ENCODE assay signal across 8 mouse cellular contexts in the genomic region with DNA sequence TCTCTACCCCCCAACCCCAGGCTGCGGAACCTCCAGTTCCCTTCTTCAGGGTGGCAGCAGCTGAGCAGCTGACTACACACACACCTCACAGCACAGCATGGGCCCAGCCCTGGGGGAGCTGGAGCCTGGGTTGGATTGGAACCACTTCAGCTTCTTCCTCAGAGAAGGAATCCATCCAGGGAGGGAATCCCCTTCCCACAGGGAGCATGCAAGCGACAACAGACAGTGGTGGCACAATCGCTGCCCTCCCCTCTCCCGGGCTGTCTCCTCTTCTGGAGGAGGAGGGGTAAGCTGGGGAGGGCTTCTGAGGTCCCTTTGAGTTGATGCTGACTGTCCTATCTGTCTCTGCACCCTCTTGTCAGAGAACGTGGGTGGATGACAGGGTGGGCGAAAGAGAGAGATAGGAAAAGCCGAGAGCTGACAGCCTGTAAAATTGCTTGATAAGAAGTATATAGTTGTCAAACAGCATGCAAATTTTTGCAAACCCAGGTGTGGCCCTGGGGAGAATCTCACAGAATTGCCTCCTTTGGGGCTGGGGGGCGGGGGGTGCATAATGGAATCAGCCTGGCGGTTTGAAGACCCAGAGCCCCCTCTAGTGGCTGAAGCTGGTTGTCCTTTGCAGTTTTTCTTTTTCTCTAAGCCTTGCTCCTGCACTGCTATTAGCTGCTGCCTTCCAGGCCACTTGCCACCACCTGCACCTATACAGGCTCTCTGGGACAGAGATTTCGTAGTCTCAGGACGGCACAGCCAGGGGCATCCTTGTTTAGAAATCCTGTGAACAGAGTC. TPM values are rescaled to one million over a fixed set of nuclear protein-coding genes. Genes with fewer than 3 reads are reported as not detected.
DNase-seq lines count a peak whose midpoint lies in the region; ATAC-seq and TF ChIP-seq lines count a peak whose summit lies in the region.

No protein-coding gene starts in this region.

- H3K9ac ChIP-seq in hindbrain, embryonic 12.5 days: peak overlapping the region; percentile 41; the same call in 1 of the 2 replicates
- H3K9ac ChIP-seq in midbrain, embryonic 11.5 days (ENCODE audit: low read length): no peak overlapping the region

- no peaks in the 10 kb centered on the region for H3K4me1 ChIP-seq in embryonic fibroblast, embryonic 13.5 days (ENCODE audit: control insufficient read depth, insufficient read depth, low read length)
- peaks cover 23% of the 10 kb centered on the region for H3K4me1 ChIP-seq in hindbrain, embryonic 12.5 days
- peaks cover 7% of the 10 kb centered on the region; the same call in 1 of the 2 replicates for H3K4me1 ChIP-seq in midbrain, embryonic 11.5 days (ENCODE audit: control insufficient read depth, insufficient read depth, low read length)
- peaks cover 28% of the 10 kb centered on the region; the same call in 1 of the 2 replicates for H3K4me1 ChIP-seq in spleen, adult 2 months (ENCODE audit: control insufficient read depth, insufficient read depth, insufficient read length)

- H3K36me3 ChIP-seq in hindbrain, embryonic 12.5 days: no peaks in the 10 kb centered on the region
- no peaks in the 10 kb centered on the region for H3K36me3 ChIP-seq in midbrain, embryonic 11.5 days (ENCODE audit: control insufficient read depth, insufficient read depth, low read length)
- H3K36me3 ChIP-seq in spleen, adult 2 months (ENCODE audit: control insufficient read depth, insufficient read depth, low read length): no peaks in the 10 kb centered on the region

- 0 out of 2 replicates have a peak, but pooled peaks have one; percentile 14 for TF ChIP-seq CTCF in embryonic fibroblast, embryonic 13.5 days (IDR thresholded peaks at IDR 0.05; ENCODE audit: borderline replicate concordance, insufficient read depth, low read length)
- TF ChIP-seq CTCF in spleen, adult 2 months (IDR thresholded peaks at IDR 0.05; ENCODE audit: extremely low read depth, insufficient read depth, insufficient read length, insufficient replicate concordance): peak; percentile 79; the same call in 1 of the 2 replicates

- ATAC-seq in hindbrain, embryonic 12.5 days (ENCODE audit: low FRiP score): peak; percentile 38; the same call in 1 of the 2 replicates
- ATAC-seq in midbrain, embryonic 11.5 days (ENCODE audit: low FRiP score): peak; percentile 38; the same call in 1 of the 2 replicates

- no peak for TF ChIP-seq POLR2A in embryonic fibroblast, embryonic 13.5 days (IDR thresholded peaks at IDR 0.05; ENCODE audit: low read depth, low read length)
- TF ChIP-seq POLR2A in spleen, adult 2 months (IDR thresholded peaks at IDR 0.05; ENCODE audit: low read depth, low read length): no peak

- peak overlapping the region; percentile 29; the same call in 1 of the 2 replicates for H3K4me2 ChIP-seq in hindbrain, embryonic 12.5 days (replicated peaks)
- no peak overlapping the region for H3K4me2 ChIP-seq in midbrain, embryonic 11.5 days

- intact Hi-C loops in left cerebral cortex, postnatal 36 days (cut with DNase I): loop anchor here (1.0 to 5.0 kb wide), 3 partner anchors 59 to 407 kb away; a partner anchor contains a TSS

- no peak overlapping the region for H3K4me3 ChIP-seq in embryonic fibroblast, embryonic 13.5 days (ENCODE audit: insufficient read depth, low read length)
- no peak overlapping the region for H3K4me3 ChIP-seq in hindbrain, embryonic 12.5 days
- H3K4me3 ChIP-seq in midbrain, embryonic 11.5 days (ENCODE audit: low read depth, low read length): no peak overlapping the region
- peak overlapping the region; percentile 9; the same call in 1 of the 2 replicates for H3K4me3 ChIP-seq in spleen, adult 2 months (ENCODE audit: extremely low read depth, insufficient read depth, insufficient read length)

- WGBS in hindbrain, embryonic 12.5 days: 23% methylated on average over 11 of the region's 11 CpGs
- 23% methylated on average over 11 of the region's 11 CpGs for WGBS in midbrain, embryonic 11.5 days
- 24% methylated on average over 11 of the region's 11 CpGs for WGBS in spleen, adult 2 months

- DNase-seq in gastrocnemius, postnatal 10 days: peak; percentile 66
- DNase-seq in gastrocnemius, postnatal 25 days: no peak
- DNase-seq in adrenal gland, adult 2 months: peak; percentile 51
- DNase-seq in left cerebral cortex, postnatal 36 days (ENCODE audit: low spot score in 2 of 2): peak; percentile 60 to 75
- peak; percentile 96 for DNase-seq in midbrain, embryonic 11.5 days (ENCODE audit: low spot score, missing footprints)
- DNase-seq in spleen, adult 2 months (ENCODE audit: low read depth in 1 of 2, low spot score in 2 of 2): peak; percentile 71

- 0 out of 2 replicates have a peak, but pooled peaks cover 4% of the 10 kb centered on the region for H3K27me3 ChIP-seq in hindbrain, embryonic 12.5 days
- H3K27me3 ChIP-seq in midbrain, embryonic 11.5 days (ENCODE audit: control insufficient read depth, insufficient read depth, low read length): no peaks in the 10 kb centered on the region
- H3K27me3 ChIP-seq in spleen, adult 2 months (ENCODE audit: control insufficient read depth, insufficient read depth, low read length): no peaks in the 10 kb centered on the region

- H3K9me3 ChIP-seq in hindbrain, embryonic 12.5 days (replicated peaks): no peaks in the 10 kb centered on the region; the same call in 1 of the 2 replicates
- no peaks in the 10 kb centered on the region for H3K9me3 ChIP-seq in midbrain, embryonic 11.5 days (ENCODE audit: control insufficient read depth, low read length)

- H3K27ac ChIP-seq in embryonic fibroblast, embryonic 13.5 days (ENCODE audit: insufficient read depth, low read length): no peak overlapping the region
- no peak overlapping the region for H3K27ac ChIP-seq in hindbrain, embryonic 12.5 days
- no peak overlapping the region for H3K27ac ChIP-seq in midbrain, embryonic 11.5 days (ENCODE audit: low read depth, low read length)
- H3K27ac ChIP-seq in spleen, adult 2 months (ENCODE audit: insufficient read depth, low read length): no peak overlapping the region

RNA-seq across cellular contexts. Expression of a gene that starts 16.8 kb away (rescaled TPM):
- total RNA-seq in gastrocnemius, postnatal 10 days (2021): 10 to 100 TPM; 51.5 to 68.8 TPM
- total RNA-seq in gastrocnemius, postnatal 25 days (2021): 10 to 100 TPM; 43.2 to 43.7 TPM
- 10 to 100 TPM; 43.0 to 52.0 TPM for total RNA-seq in adrenal gland, adult 2 months (2021)
- 14.3 and 19.8 TPM in 2 replicates for polyA plus RNA-seq in adrenal gland, adult 2 months (2012; rRNA removed)
- polyA plus RNA-seq in embryonic fibroblast, embryonic 13.5 days (2011; ENCODE audit: insufficient read length, low read depth, missing spikeins): 36.4 and 37.0 TPM in 2 replicates
- 52.2 and 55.6 TPM in 2 replicates for polyA plus RNA-seq in hindbrain, embryonic 12.5 days (2016; fragmentation: Nextera tagmentation; extraction: Ambion mirVana)
- total RNA-seq in left cerebral cortex, postnatal 36 days (2021): 100 to 1,000 TPM; 107 to 142 TPM
- 14.7 and 17.0 TPM in 2 replicates for polyA plus RNA-seq in midbrain, embryonic 11.5 days (2014; fragmentation: Nextera tagmentation; extraction: Ambion mirVana)
- 22.3 and 28.2 TPM in 2 replicates for polyA plus RNA-seq in spleen, adult 2 months (2012; rRNA removed)

RNA-seq across cellular contexts. Expression of a gene that starts 22.7 kb away (rescaled TPM):
- total RNA-seq in gastrocnemius, postnatal 10 days (2021): under 1 TPM; 0.47 to 0.49 TPM
- under 1 TPM; 0.11 to 0.13 TPM for total RNA-seq in gastrocnemius, postnatal 25 days (2021)
- total RNA-seq in adrenal gland, adult 2 months (2021): under 1 TPM; 0.12 to 0.35 TPM
- polyA plus RNA-seq in adrenal gland, adult 2 months (2012; rRNA removed): 0.06 and 0.08 TPM in 2 replicates
- 0.17 and 0.23 TPM in 2 replicates for polyA plus RNA-seq in embryonic fibroblast, embryonic 13.5 days (2011; ENCODE audit: insufficient read length, low read depth, missing spikeins)
- polyA plus RNA-seq in hindbrain, embryonic 12.5 days (2016; fragmentation: Nextera tagmentation; extraction: Ambion mirVana): 0.36 and 0.74 TPM in 2 replicates
- under 1 TPM; 0.39 TPM for total RNA-seq in left cerebral cortex, postnatal 36 days (2021)
- polyA plus RNA-seq in midbrain, embryonic 11.5 days (2014; fragmentation: Nextera tagmentation; extraction: Ambion mirVana): 0.12 and 0.16 TPM in 2 replicates
- polyA plus RNA-seq in spleen, adult 2 months (2012; rRNA removed): 1.1 and 1.3 TPM in 2 replicates
